Mouse (Mus musculus) layer of hippocampus, postnatal 10 days (tissue): ENCODE data around the gene Man1a. TPM values are rescaled to one million over a fixed set of nuclear protein-coding genes. Genes with fewer than 3 reads are reported as not detected.

ENCODE experiments used
- DNase-seq, 2 experiments: peaks; one replicate each; pipeline ENCODE4 v3.0.0; 2021; ENCODE audit warnings: low spot score in 2 of 2
- total RNA-seq, 2 experiments: library from RNA; stranded (reverse); gene quantifications; 2 replicates each; pipeline ENCODE4 v1.2.3; 2021

Man1a gene
- total RNA-seq, 2 experiments from 2014 or later = 35.6 to 38.6 TPM

GRCm38 (mm10) chr10:54062835-54063234, 13.6 kb downstream of the Man1a start:
- no peak for DNase-seq

- DNase-seq = no peak
Observed at GRCm38 (mm10) chr10:54061159-54061558, 15.2 kb downstream of the Man1a start.

- DNase-seq = no peak
Observed at GRCm38 (mm10) chr10:54060587-54060986, 15.8 kb downstream of the Man1a start.

- no peak for DNase-seq
Observed at GRCm38 (mm10) chr10:54059679-54060249, 16.6 kb downstream of the Man1a start.

- DNase-seq = no peak
Observed at GRCm38 (mm10) chr10:54059092-54059496, 17.3 kb downstream of the Man1a start.

GRCm38 (mm10) chr10:54058657-54059056, 17.8 kb downstream of the Man1a start:
- DNase-seq = no peak

GRCm38 (mm10) chr10:54054188-54054587, 22.2 kb downstream of the Man1a start:
- DNase-seq = no peak

GRCm38 (mm10) chr10:54047885-54048284, 28.5 kb downstream of the Man1a start:
- no peak for DNase-seq

- no peak for DNase-seq
Observed at GRCm38 (mm10) chr10:54043358-54043757, 33.1 kb downstream of the Man1a start.

GRCm38 (mm10) chr10:54042212-54042840, 34.1 kb downstream of the Man1a start:
- DNase-seq = no peak

- DNase-seq = no peak
Observed at GRCm38 (mm10) chr10:54040261-54041165, 35.9 kb downstream of the Man1a start.

GRCm38 (mm10) chr10:54039754-54040153, 36.7 kb downstream of the Man1a start:
- DNase-seq = no peak

- DNase-seq = no peak
Observed at GRCm38 (mm10) chr10:54038734-54039133, 37.7 kb downstream of the Man1a start.

- no peak for DNase-seq
Observed at GRCm38 (mm10) chr10:54038180-54038579, 38.2 kb downstream of the Man1a start.

GRCm38 (mm10) chr10:54037348-54038010, 38.9 kb downstream of the Man1a start:
- DNase-seq = no peak

- no peak for DNase-seq
Observed at GRCm38 (mm10) chr10:54035586-54035985, 40.8 kb downstream of the Man1a start.

GRCm38 (mm10) chr10:54034779-54035178, 41.6 kb downstream of the Man1a start:
- DNase-seq = no peak

GRCm38 (mm10) chr10:54032316-54033092, 43.9 kb downstream of the Man1a start:
- no peak for DNase-seq

GRCm38 (mm10) chr10:54028866-54029265, 47.5 kb downstream of the Man1a start:
- no peak for DNase-seq

- DNase-seq = no peak
Observed at GRCm38 (mm10) chr10:54026738-54027427, 49.5 kb downstream of the Man1a start.
